Mouse (Mus musculus) frontal cortex, postnatal 10 days (tissue): ENCODE results near the gene Olr1.
"Not testable (repeated sequence)": the region's sequence is repeated elsewhere in the genome, so short reads cannot be mapped to it uniquely, and the experiment has no call there.

Experiments
- DNase-seq, 2 experiments: peaks; one replicate each; pipeline ENCODE4 v3.0.0; 2022; ENCODE audit warnings: low spot score in 2 of 2, mixed read lengths in 1 of 2

Gene Olr1

DNA sequence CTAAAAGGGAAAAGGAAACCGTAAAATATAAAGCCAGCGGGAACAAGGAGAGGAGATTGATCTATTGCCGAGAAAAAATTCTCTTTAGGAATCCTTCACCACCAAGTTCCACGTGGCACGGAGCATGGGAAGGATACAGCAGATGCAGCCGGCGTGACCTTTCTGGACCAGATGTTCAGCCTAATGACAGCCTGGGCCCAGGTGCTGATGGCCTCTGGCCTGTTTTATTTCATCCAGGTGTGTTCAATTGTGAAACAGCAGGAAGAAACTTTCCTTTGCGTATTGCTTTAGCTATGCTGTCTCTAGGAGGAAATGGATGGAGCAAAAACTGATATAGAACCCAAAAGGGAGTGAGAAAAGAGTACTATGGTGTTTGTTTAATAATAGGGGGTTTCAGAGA, 5.9 kb upstream of the Olr1 start:
- DNase-seq: no peak

GRCm38 (mm10) chr6:129512367-129512766, 5.4 kb upstream of the Olr1 start, which contains the start of gene Tmem52b:
Gene Tmem52b, plus strand, starts transcription at chr6:129512555.
- DNase-seq: no peak

DNA sequence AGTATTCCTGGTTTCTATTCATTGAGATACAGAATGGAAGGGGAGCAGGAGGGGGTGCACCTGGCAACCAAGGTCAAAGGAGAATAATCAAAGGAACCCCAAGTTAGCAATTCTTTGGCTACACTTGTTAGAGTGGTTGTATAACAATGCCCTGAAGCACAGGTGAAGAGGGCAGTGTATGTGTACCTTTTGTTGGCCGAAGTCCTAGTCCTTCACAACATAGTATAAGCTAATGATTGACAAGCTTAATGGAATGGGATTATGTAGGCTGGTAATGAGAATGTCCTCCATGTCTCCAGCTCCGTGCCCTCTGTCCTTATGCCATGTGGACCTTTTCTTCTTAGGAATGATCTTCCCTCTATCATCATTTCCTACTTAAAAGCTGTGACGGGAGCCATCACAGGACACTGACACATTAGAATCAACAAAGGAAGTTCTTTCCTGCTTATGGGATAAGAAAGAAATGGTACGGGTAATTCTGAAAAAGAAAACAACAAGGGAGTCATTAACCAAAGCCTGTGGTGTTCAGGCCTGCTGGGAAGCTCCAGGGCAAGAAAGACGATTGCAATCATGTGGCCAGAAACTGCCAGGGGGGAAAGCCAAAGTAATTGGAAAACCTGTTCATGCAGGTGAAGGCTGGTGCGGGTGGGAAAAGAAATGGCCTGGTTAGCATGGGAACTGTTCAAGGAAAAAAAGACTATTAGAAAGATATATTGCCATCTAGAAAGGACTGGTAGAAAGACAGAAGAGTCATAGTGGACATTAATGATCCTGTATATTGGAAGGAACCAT, 3.4 kb upstream of the Olr1 start:
- DNase-seq: no peak

DNA sequence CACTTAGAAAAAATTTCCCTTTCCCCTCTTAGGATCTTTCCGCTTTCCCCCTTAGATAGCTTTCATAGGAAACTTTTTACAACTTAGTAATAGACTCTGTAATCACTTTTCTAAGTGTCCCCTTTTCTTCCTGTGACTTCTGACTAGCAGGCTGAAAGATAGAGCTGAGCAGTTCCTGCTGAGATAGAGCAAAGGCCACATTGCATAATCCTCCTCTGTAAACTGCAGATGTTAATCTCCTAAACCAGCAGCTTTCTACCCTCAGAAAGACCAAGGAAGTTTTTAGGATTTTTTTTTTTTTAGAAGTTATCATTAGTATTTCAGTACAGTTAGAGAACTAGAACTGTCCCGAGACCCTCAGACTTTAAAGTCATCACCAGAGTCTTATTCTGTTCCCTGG, 3.5 kb downstream of the Olr1 start:
- no peak for DNase-seq

DNA sequence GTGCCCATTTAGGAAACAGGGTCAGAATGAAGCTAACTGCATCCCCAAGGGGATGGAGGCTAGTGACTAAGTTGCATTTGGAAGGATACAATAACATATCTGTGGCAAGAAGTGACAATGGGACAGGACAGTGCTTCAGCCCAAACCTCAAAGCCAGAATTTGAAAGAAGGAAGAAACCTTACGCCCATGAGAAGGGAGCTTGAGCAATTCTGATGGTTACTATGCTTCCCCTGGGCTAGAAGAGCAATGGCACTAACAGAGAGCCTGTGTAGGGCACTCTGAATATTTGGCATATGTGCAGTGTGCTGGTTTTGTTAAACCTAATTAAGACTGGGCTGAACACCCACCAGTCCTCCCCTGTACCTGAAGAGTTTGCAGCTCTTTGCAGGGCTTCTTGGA, 7.4 kb downstream of the Olr1 start:
- not testable (repeated sequence) for DNase-seq

DNA sequence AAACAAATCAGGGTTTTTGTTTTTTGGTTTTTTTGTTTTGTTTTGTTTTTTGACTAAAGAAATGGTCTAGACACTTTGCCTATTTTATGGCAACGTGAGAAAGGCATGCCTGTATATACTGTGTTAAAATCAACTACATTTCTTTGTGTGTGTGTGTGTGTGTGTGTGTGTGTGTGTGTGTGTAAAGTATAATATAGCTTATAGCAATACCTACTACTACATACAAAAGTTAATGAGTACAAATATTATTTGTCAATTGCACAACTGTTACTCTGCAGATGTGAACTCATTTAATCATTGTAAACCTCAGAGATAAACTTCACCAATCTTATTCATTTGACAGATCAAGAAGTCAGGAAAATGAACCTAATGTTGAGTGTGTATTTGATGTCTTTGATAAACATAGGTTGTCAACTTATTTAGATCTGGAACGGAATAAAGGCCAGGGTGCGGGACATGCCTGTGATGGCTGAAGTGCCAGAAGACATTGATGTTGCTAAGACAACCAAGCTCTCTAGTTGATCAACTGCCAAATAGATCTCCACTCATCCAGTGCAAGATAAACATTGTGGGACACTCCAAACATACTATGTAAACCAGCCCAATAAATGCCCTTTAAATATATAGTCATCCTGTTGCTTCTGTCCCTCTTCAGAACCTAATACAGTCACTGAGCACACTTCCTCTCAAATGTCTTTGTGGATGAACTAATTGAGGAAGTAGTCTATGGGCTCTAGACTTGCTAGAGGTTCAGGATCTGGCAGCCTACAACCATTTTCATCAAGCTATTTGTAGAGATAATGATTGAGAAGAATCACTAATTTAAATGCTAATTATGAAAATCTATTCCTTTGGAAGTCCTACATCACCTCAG, 9.4 kb downstream of the Olr1 start:
- no peak for DNase-seq

DNA sequence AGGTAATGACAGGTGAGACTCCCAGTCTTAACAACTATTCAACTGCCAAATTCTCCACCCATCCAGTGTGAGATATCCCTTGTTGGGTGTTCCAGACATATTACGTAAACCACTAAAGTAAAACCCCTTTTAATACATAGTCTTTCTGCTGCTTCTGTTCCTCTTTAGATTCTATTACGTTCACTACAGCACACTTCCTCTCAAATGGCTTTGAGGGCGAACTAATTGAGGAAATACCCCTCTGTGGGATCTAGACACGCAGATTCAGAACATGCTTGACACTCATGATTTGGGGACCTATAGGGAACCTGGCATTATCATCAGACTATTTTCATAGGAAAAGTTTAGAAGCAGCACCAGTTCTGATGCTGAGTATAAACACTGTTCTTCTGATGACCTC, 12.0 kb downstream of the Olr1 start:
- no peak for DNase-seq

GRCm38 (mm10) chr6:129480089-129480958, 26.6 kb downstream of the Olr1 start:
- peak; percentile 5 to 12 for DNase-seq

DNA sequence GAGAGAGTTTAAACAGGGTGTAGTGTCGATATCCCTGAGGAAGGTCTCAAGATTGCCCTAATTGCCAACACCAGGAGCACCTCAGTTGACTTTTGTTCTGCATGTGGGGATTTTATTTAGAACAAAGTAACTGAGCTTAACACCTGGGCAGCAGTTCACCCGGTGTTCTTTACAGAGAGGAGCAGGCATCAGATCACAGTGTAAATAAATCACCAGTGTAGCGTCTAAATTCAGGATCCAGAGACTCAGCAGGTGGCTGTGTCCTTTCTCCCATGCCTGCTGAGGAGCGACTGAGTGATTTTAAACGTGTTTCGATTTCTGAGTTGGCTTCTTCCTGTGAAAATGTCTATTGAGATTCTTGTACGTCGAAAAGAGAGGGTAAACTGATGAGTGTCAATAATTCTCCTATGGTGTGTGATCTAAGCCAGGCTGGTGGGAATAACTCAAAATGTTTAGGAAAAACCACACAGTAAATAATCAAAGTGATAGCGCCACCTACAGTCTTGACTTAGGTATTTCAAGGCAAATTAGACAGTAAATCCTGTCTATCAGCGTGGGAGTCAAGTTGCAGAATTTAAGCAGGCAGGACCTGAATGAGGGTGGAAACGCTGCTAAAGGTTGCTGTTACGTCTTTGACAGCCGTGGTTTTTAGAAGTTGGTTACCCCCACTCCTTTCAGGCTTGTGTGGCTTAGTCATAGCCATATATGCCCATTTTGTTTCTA, 30.4 kb downstream of the Olr1 start:
- no peak for DNase-seq

DNA sequence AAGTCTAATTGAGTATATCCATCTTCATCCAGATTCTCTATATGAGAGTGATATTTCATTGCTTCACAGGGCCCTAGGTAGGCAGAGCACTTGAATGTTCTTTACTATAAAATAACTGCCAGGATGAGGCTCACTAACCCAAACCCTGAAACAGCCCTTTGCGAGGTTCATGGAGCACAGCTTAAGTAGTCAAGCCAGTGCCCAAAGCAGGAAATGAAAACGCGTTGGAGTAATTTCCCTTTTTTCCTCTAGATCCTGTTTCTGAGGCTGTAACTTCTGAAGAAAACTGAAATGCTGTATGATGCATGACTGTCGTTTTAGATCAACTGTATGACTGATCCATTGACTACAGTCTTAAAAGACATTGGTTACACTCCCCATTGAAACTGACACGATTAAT, 34.3 kb downstream of the Olr1 start:
- no peak for DNase-seq

DNA sequence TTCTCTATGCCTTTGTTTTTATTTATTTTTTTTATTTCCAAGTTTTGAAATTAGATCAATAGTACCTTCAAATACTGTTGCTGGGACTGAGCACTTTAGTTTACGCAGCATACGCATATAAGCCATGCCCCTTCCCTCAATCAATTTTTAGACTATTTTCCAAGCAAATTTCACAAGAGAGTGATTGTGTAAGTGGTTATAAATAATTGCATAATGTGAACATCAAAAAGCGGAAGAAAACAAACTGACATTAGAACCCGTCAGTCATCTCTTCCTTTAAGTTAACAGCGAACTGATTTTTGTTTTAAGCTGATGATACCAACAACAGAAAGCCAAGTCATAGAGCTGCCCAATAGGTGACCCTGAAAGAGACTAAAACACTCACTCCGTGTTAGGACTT, 35.6 kb downstream of the Olr1 start:
- no peak for DNase-seq

- peak in 1 of 2 experiments; percentile 6 for DNase-seq
Observed at GRCm38 (mm10) chr6:129451411-129452039, 55.4 kb downstream of the Olr1 start, which contains the start of gene Clec1a. Gene Clec1a, minus strand, starts transcription at chr6:129452000.

GRCm38 (mm10) chr6:129449743-129450142, 57.2 kb downstream of the Olr1 start:
- DNase-seq: no peak

- no peak for DNase-seq
Observed at GRCm38 (mm10) chr6:129438033-129438432, 68.9 kb downstream of the Olr1 start.

- DNase-seq: no peak
Observed at GRCm38 (mm10) chr6:129436025-129436424, 70.9 kb downstream of the Olr1 start.
